Mouse (Mus musculus) erythroblast, adult 5-6 weeks (primary cell): Measurements from ENCODE around the gene Cux1. TPM values are rescaled to one million over a fixed set of nuclear protein-coding genes. Genes with fewer than 3 reads are reported as not detected.

Experiments used
- ATAC-seq: replicated peaks from 2 replicates; pipeline ENCODE4 v1.8.0; 2016; ENCODE audit warnings: moderate number of reproducible peaks, mild to moderate bottlenecking, moderate TSS enrichment, inconsistent platforms; ENCODE audit not compliant: poor library complexity, low FRiP score, severe bottlenecking
- total RNA-seq, 2 experiments: library from RNA; stranded (forward) in 1 of 2; stranded (reverse) in 1 of 2; fragments of 150-400 nt in 1 of 2; fragments of 200-764, 138-1000 nt in 1 of 2; gene quantifications; 2 replicates each; pipeline versions ENCODE4 v1.2.3 to v1.2.4; 2015 to 2017; ENCODE audit warnings: low replicate concordance in 2 of 2

The Cux1 gene
- 17.7 and 47.6 TPM in 2 replicates for total RNA-seq (2015; ENCODE audit: low replicate concordance)
- 46.4 and 57.3 TPM in 2 replicates for total RNA-seq (2017; ENCODE audit: low replicate concordance)

DNA sequence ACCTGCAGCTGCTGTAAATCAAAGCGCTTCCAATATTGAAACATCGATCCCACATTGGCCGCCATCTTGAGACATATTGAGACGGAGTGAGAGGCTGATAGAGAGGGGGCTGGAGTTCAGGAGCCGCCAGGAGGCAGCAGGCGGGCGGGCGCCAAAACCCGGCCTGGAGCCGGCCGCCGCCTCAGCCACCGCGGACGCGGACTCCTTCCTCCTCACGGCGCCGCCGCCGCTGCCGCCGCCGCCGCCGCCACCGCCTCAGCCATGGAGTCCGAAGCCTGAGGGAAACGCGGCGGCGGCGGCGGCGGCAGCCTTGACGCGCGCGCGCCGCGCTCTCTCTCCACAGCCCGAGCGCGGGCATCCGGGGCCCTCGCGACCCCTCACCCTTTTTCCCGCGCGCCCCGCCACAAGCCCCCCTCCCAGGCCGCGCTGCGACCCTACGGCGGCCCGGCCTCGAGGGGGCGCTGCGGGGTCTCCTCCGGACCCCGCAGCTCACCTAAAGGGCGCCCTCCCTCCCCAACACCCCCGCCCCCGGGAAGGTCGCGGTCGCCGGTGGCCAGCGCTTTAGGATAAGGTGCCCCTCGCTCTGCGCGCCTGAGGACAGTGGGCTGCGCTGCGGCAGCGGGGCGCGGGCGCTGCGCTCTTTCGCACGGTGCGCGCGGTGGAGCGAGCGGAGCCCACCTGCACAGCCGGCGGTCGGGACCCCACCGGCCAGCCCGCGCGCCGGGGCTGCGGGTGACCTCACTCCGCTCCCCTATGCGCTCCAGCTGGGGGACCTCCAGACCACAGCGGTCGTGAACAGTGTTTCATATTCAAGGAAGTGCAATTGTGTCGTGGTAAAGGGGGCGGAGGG, at the start of gene Cux1:
TSS of gene Cux1 (minus strand) at position 315 of the 850 bp plus-strand sequence.
- ATAC-seq = peak; percentile 81

GRCm38 (mm10) chr5:136612391-136612790, 45.1 kb upstream of the Cux1 start:
- no peak for ATAC-seq

GRCm38 (mm10) chr5:136608814-136609434, 41.6 kb upstream of the Cux1 start:
- no peak for ATAC-seq

- ATAC-seq = no peak
Measured at GRCm38 (mm10) chr5:136605144-136605543, 37.9 kb upstream of the Cux1 start.

- ATAC-seq = no peak
Measured at GRCm38 (mm10) chr5:136603176-136603964, 36.1 kb upstream of the Cux1 start.

- no peak for ATAC-seq
Measured at GRCm38 (mm10) chr5:136600511-136600910, 33.2 kb upstream of the Cux1 start.

DNA sequence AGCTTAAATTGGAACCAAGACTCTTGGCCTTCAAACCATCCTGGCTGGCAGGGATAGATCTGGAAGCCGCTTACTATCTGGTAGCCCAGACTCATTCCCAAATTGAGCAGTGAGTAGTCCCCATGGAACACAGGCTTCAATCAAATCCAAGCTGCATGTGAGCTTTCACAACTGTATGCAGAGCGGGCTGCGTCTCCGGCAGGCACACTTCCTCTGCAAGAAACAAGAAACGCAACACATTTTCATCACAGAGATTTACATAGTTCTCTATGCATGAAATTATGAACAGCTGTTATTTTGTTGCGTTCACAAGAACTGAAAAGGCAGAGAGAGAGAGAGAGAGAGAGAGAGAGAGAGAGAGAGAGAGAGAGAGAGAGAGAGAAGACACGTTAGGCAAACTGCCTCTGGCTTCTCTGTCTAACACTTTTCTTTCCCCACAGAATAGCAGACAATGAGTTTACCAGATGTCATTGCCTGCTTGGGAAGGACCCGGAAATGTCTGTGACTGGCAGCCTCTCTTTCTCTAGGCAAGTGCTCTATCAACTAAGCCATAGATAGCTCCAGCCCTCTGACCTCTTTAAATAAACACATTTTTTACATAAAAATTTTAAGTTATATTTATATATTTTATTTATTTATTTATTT, 27.7 kb upstream of the Cux1 start:
- no peak for ATAC-seq

GRCm38 (mm10) chr5:136591816-136592499, 24.7 kb upstream of the Cux1 start:
- ATAC-seq = no peak

DNA sequence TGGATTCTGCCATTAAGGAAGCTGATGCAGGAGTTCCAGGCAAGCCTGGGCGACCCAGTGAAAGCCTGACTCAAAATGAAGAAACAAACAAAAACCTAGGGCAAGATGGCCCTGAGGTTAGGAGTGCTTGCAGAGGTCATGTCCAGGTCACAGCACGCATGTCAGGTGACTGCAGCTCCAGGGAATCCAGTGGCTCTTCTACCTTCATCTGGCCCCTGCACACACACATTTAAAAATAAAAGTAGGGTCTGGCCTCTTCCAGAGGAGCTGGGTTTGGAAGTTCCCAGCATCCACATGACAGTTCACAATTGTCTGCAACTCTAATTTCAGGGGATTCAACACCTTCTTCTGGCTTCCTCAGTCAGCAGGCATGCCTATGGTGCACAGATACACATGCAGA, 21.7 kb upstream of the Cux1 start:
- ATAC-seq = no peak

GRCm38 (mm10) chr5:136588471-136588870, 21.2 kb upstream of the Cux1 start:
- ATAC-seq = no peak

DNA sequence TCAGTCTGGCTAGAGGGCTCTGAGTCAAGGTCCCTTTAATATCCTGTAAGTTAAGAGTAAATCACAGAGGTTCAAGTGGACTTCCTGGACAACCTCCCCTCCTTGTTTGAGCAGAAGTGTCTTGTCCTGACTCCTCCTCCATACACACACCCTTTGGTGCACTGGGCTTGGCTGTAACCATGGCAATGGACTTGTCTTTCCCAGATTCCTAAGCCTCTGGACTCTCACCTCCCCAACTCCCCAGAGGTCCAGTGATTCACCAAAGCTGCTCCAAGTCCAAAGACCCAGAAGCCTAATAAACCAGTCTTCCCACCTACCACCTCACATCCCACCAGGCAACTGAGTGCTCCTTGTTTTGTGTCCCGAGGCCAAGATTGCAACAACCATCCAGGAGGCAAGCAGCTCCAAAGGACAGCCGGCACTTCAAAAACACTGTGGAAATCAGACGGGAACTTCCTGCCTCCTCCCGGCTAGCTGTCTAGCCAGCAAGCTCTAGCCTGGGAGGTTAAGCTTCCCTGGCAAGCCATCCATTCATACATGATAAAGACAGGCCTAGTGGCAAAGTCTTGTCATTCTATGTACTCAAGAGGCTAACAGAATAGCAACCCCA, 17.5 kb upstream of the Cux1 start:
- 0 out of 2 replicates have a peak, but pooled peaks have one; percentile 29 for ATAC-seq

- no peak for ATAC-seq
Measured at GRCm38 (mm10) chr5:136583666-136584464, 16.6 kb upstream of the Cux1 start.

- no peak for ATAC-seq
Measured at GRCm38 (mm10) chr5:136583256-136583655, 16.0 kb upstream of the Cux1 start.

GRCm38 (mm10) chr5:136582201-136582600, 14.9 kb upstream of the Cux1 start:
- ATAC-seq = no peak

GRCm38 (mm10) chr5:136581625-136582024, 14.3 kb upstream of the Cux1 start:
- no peak for ATAC-seq

GRCm38 (mm10) chr5:136581166-136581565, 13.9 kb upstream of the Cux1 start:
- peak; percentile 57; the same call in 1 of the 2 replicates for ATAC-seq

- ATAC-seq = no peak
Measured at GRCm38 (mm10) chr5:136578201-136578600, 10.9 kb upstream of the Cux1 start.

GRCm38 (mm10) chr5:136570171-136570570, 2.9 kb upstream of the Cux1 start:
- no peak for ATAC-seq
